Mouse (Mus musculus) limb, embryonic 10.5 days (tissue): Measurements from ENCODE around the gene Cnksr3. TPM values are rescaled to one million over a fixed set of nuclear protein-coding genes. Genes with fewer than 3 reads are reported as not detected.
A peak's percentile ranks its signal among the peaks of the same experiment; 100 is the strongest.

Experiments used
- DNase-seq: peaks from one replicate; pipeline ENCODE4 v3.0.0-alpha.2; 2017; ENCODE audit warnings: low spot score
- H3K27ac ChIP-seq: fragments of 300-500 bp; sonication (generic); 2 replicates; pipeline ENCODE4 v1.5.1; 2016; ENCODE audit warnings: mild to moderate bottlenecking
- H3K27me3 ChIP-seq: fragments of 300-500 bp; sonication (generic); 2 replicates; pipeline ENCODE4 v1.6.1; 2016; ENCODE audit warnings: low read depth, mild to moderate bottlenecking; ENCODE audit not compliant: poor library complexity, severe bottlenecking
- H3K36me3 ChIP-seq: fragments of 300-500 bp; sonication (generic); 2 replicates; pipeline ENCODE4 v1.6.1; 2016; ENCODE audit warnings: mild to moderate bottlenecking, moderate library complexity
- H3K4me1 ChIP-seq: fragments of 300-500 bp; sonication (generic); 2 replicates; pipeline ENCODE4 v1.6.1; 2016
- H3K4me3 ChIP-seq: fragments of 300-500 bp; sonication (generic); 2 replicates; pipeline ENCODE4 v1.5.1; 2016; ENCODE audit warnings: mild to moderate bottlenecking, moderate library complexity
- H3K9me3 ChIP-seq: fragments of 300-500 bp; sonication (generic); replicated peaks from 2 replicates; pipeline ENCODE4 v1.6.1; 2016; ENCODE audit warnings: mild to moderate bottlenecking
- WGBS: fragments of 180-500 bp; shearing (Covaris S2); methylation state at CpG from one replicate; pipeline ENCODE4 v1.1.7; 2016; 5-methylcytosine and 5-hydroxymethylcytosine counted together
- polyA plus RNA-seq: library from polyadenylated mRNA; unstranded; fragments of >200 nt; fragmentation: Nextera tagmentation; extraction: Ambion mirVana; gene quantifications from 2 replicates; pipeline ENCODE4 v1.2.1, GENCODE M21; 2016

Cnksr3 gene
- polyA plus RNA-seq, 1 experiment from 2014 or later = 11.4 TPM

GRCm38 (mm10) chr10:7158285-7159060 lies 53.6 kb downstream of the Cnksr3 start:
- 72% methylated on average over 15 of the region's 15 CpGs for WGBS
- Histone ChIP-seq H3K27ac (peak overlapping the region; percentile 46; the same call in 1 of the 2 replicates), H3K36me3 (peaks cover 23% of the 10 kb centered on the region), H3K4me3 (no peak overlapping the region), H3K4me1 (peaks cover 18% of the 10 kb centered on the region), H3K9me3 (no peaks in the 10 kb centered on the region), H3K27me3 (no peaks in the 10 kb centered on the region)
- DNase-seq = no peak

GRCm38 (mm10) chr10:7154877-7155276 lies 57.2 kb downstream of the Cnksr3 start:
- no peaks in the 10 kb centered on the region for H3K27me3 ChIP-seq

GRCm38 (mm10) chr10:7152926-7153325 lies 59.1 kb downstream of the Cnksr3 start:
- peaks cover 8% of the 10 kb centered on the region for H3K4me1 ChIP-seq
- no peak overlapping the region for H3K4me3 ChIP-seq
- WGBS = 85% methylated on average over 4 of the region's 4 CpGs
- no peaks in the 10 kb centered on the region for H3K27me3 ChIP-seq
- H3K27ac ChIP-seq = no peak overlapping the region
- DNase-seq = no peak
- peaks cover 35% of the 10 kb centered on the region for H3K36me3 ChIP-seq
- no peaks in the 10 kb centered on the region for H3K9me3 ChIP-seq

More at GRCm38 (mm10) chr10:7154877-7155276, 57.2 kb downstream of the Cnksr3 start:
- Histone ChIP-seq H3K9me3 (no peaks in the 10 kb centered on the region), H3K36me3 (peaks cover 31% of the 10 kb centered on the region), H3K4me3 (no peak overlapping the region), H3K27ac (no peak overlapping the region), H3K4me1 (peaks cover 24% of the 10 kb centered on the region)
- 95% methylated on average over 5 of the region's 5 CpGs for WGBS
- DNase-seq = no peak

GRCm38 (mm10) chr10:7149671-7150595 lies 62.1 kb downstream of the Cnksr3 start:
- H3K9me3 ChIP-seq = no peaks in the 10 kb centered on the region
- H3K4me3 ChIP-seq = no peak overlapping the region
- 86% methylated on average over 11 of the region's 11 CpGs for WGBS
- no peak for DNase-seq
- no peaks in the 10 kb centered on the region for H3K27me3 ChIP-seq
- H3K27ac ChIP-seq = no peak overlapping the region
- peaks cover 37% of the 10 kb centered on the region for H3K36me3 ChIP-seq
- peaks cover 12% of the 10 kb centered on the region; the same call in 1 of the 2 replicates for H3K4me1 ChIP-seq

GRCm38 (mm10) chr10:7145614-7146013 lies 66.4 kb downstream of the Cnksr3 start:
- Histone ChIP-seq H3K36me3 (peaks cover 24% of the 10 kb centered on the region), H3K4me3 (no peak overlapping the region), H3K27ac (no peak overlapping the region), H3K27me3 (no peaks in the 10 kb centered on the region), H3K4me1 (peaks cover 13% of the 10 kb centered on the region; the same call in 1 of the 2 replicates), H3K9me3 (no peaks in the 10 kb centered on the region)
- no peak for DNase-seq
- WGBS = 78% methylated on average over 5 of the region's 5 CpGs

GRCm38 (mm10) chr10:7144081-7144783 lies 67.8 kb downstream of the Cnksr3 start:
- H3K4me3 ChIP-seq = no peak overlapping the region
- no peaks in the 10 kb centered on the region for H3K9me3 ChIP-seq
- peaks cover 24% of the 10 kb centered on the region for H3K36me3 ChIP-seq
- no peak overlapping the region for H3K27ac ChIP-seq
- H3K27me3 ChIP-seq = no peaks in the 10 kb centered on the region
- peaks cover 11% of the 10 kb centered on the region; the same call in 1 of the 2 replicates for H3K4me1 ChIP-seq
- DNase-seq = no peak
- whole genome bisulfite sequencing = 92% methylated on average over 13 of the region's 13 CpGs

- Histone ChIP-seq H3K27ac (no peak overlapping the region), H3K4me1 (peaks cover 11% of the 10 kb centered on the region; the same call in 1 of the 2 replicates), H3K9me3 (no peaks in the 10 kb centered on the region), H3K27me3 (no peaks in the 10 kb centered on the region), H3K4me3 (no peak overlapping the region), H3K36me3 (peaks cover 24% of the 10 kb centered on the region)
- no peak for DNase-seq
- 94% methylated on average over 8 of the region's 8 CpGs for whole genome bisulfite sequencing
Measured at GRCm38 (mm10) chr10:7142287-7142686, 69.8 kb downstream of the Cnksr3 start.

GRCm38 (mm10) chr10:7140282-7140681 lies 71.8 kb downstream of the Cnksr3 start:
- H3K4me1 ChIP-seq = peaks cover 7% of the 10 kb centered on the region; the same call in 1 of the 2 replicates
- no peak for DNase-seq
- H3K27me3 ChIP-seq = no peaks in the 10 kb centered on the region
- H3K9me3 ChIP-seq = no peaks in the 10 kb centered on the region
- no peak overlapping the region for H3K27ac ChIP-seq
- WGBS = 77% methylated on average over 6 of the region's 6 CpGs
- H3K36me3 ChIP-seq = peaks cover 18% of the 10 kb centered on the region
- no peak overlapping the region for H3K4me3 ChIP-seq

GRCm38 (mm10) chr10:7138049-7138448 lies 74.0 kb downstream of the Cnksr3 start:
- no peak for DNase-seq
- H3K9me3 ChIP-seq = no peaks in the 10 kb centered on the region
- 92% methylated on average over 12 of the region's 12 CpGs for WGBS

GRCm38 (mm10) chr10:7135751-7136150 lies 76.3 kb downstream of the Cnksr3 start:
- DNase-seq = no peak
- peaks cover 40% of the 10 kb centered on the region for H3K36me3 ChIP-seq

More at GRCm38 (mm10) chr10:7138049-7138448, 74.0 kb downstream of the Cnksr3 start:
- H3K27ac ChIP-seq = no peak overlapping the region
- H3K36me3 ChIP-seq = peaks cover 35% of the 10 kb centered on the region
- H3K4me1 ChIP-seq = peaks cover 7% of the 10 kb centered on the region; the same call in 1 of the 2 replicates
- no peaks in the 10 kb centered on the region for H3K27me3 ChIP-seq
- H3K4me3 ChIP-seq = no peak overlapping the region

GRCm38 (mm10) chr10:7133005-7133404 lies 79.0 kb downstream of the Cnksr3 start:
- Histone ChIP-seq H3K27ac (no peak overlapping the region), H3K4me1 (no peaks in the 10 kb centered on the region), H3K9me3 (no peaks in the 10 kb centered on the region), H3K36me3 (peaks cover 59% of the 10 kb centered on the region), H3K27me3 (no peaks in the 10 kb centered on the region), H3K4me3 (no peak overlapping the region)
- 93% methylated on average over 5 of the region's 5 CpGs for WGBS
- no peak for DNase-seq

More at GRCm38 (mm10) chr10:7135751-7136150, 76.3 kb downstream of the Cnksr3 start:
- H3K9me3 ChIP-seq = no peaks in the 10 kb centered on the region
- 91% methylated on average over 2 of the region's 2 CpGs for WGBS
- H3K4me1 ChIP-seq = peaks cover 7% of the 10 kb centered on the region; the same call in 1 of the 2 replicates
- H3K4me3 ChIP-seq = no peak overlapping the region
- no peak overlapping the region for H3K27ac ChIP-seq
- no peaks in the 10 kb centered on the region for H3K27me3 ChIP-seq

GRCm38 (mm10) chr10:7131441-7131840 lies 80.6 kb downstream of the Cnksr3 start:
- DNase-seq = no peak
- no peaks in the 10 kb centered on the region for H3K4me1 ChIP-seq
- H3K9me3 ChIP-seq = no peaks in the 10 kb centered on the region
- H3K36me3 ChIP-seq = peaks cover 74% of the 10 kb centered on the region
- WGBS = 96% methylated on average over 3 of the region's 3 CpGs
- H3K4me3 ChIP-seq = no peak overlapping the region
- H3K27me3 ChIP-seq = no peaks in the 10 kb centered on the region
- no peak overlapping the region for H3K27ac ChIP-seq
